ENCODE assay signal across 1 mouse cellular context in genomic region chr9:65419633-65420032, GRCm38 (mm10).
TF ChIP-seq lines count a peak whose summit lies in the region.

No protein-coding gene starts in this region.

TF ChIP-seq in CH12.LX, 34 proteins besides CTCF, POLR2A, EP300 and RAD21:
- TF ChIP-seq ZC3H11A (IDR thresholded peaks at IDR 0.05; ENCODE audit: low read depth, low read length) (no peak), CHD2 (IDR thresholded peaks at IDR 0.05; ENCODE audit: low read length) (no peak), KAT2A (IDR thresholded peaks at IDR 0.05; ENCODE audit: insufficient replicate concordance, low read length) (no peak), MAZ (IDR thresholded peaks at IDR 0.05; ENCODE audit: low read depth, low read length) (no peak), PAX5 (IDR thresholded peaks at IDR 0.05; ENCODE audit: low read length) (no peak), MAFK (IDR thresholded peaks at IDR 0.05; ENCODE audit: insufficient replicate concordance, low read length) (no peak), ZNF384 (IDR thresholded peaks at IDR 0.05; ENCODE audit: low read depth, low read length) (no peak), CHD1 (IDR thresholded peaks at IDR 0.05; ENCODE audit: low read depth, low read length) (no peak), MEF2A (IDR thresholded peaks at IDR 0.05; ENCODE audit: borderline replicate concordance, low read depth, low read length) (no peak), UBTF (IDR thresholded peaks at IDR 0.05; ENCODE audit: low read depth, low read length) (no peak), GABPA (IDR thresholded peaks at IDR 0.05; ENCODE audit: insufficient replicate concordance, low read depth, low read length) (no peak)
